Mouse (Mus musculus) liver, embryonic 14.5 days (tissue): Measurements from ENCODE around the gene Cyp27a1.

ENCODE experiments used
- CTCF ChIP-seq: IDR thresholded peaks from 2 replicates; pipeline ENCODE4 v1.5.1; 2016; ENCODE audit warnings: antibody characterized with exemption, low read depth, control low read depth
- EP300 ChIP-seq: IDR thresholded peaks from 2 replicates; pipeline ENCODE4 v1.6.1; 2016; ENCODE audit warnings: antibody characterized with exemption, low read depth

DNA sequence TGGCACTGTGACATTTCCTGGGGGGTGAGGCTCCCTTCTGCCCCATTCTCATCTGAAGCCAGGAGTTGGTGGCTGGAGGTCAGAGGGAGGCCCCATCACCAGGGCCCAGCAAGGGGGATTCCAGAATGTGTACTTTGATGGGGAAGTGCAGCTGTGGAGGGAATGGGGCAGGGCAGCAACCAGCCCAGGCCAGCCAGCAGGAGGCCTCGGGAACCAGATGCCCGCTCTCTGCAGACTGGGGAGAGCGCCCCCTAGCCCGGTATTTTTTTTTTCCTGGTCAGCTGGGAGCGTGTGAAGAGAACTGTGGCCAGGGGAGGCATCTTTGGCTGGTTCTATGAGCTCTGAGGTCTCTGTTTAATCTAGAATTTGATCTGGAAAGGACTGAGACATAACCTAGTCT lies 62.4 kb downstream of the Cyp27a1 start:
- TF ChIP-seq CTCF (peak; percentile 41), EP300 (no peak)
